Mouse (Mus musculus) stomach, embryonic 14.5 days (tissue): ENCODE measurements around the gene Mageb4. TPM values are rescaled to one million over a fixed set of nuclear protein-coding genes. Genes with fewer than 3 reads are reported as not detected.
"Not testable (repeated sequence)": the region's sequence is repeated elsewhere in the genome, so short reads cannot be mapped to it uniquely, and the experiment has no call there.

Source experiments
- ATAC-seq: fragments of 200-750 bp; cut with Nextera tagmentation; 2 replicates; pipeline ENCODE4 v1.8.0; 2017; ENCODE audit warnings: low read depth, moderate TSS enrichment; ENCODE audit not compliant: insufficient number of reproducible peaks, insufficient read depth, low FRiP score
- H3K27ac ChIP-seq: fragments of 300-500 bp; sonication (generic); 2 replicates; pipeline ENCODE4 v1.5.1; 2014; ENCODE audit warnings: mild to moderate bottlenecking, low read length, moderate library complexity, mixed read lengths
- H3K27me3 ChIP-seq: fragments of 300-500 bp; sonication (generic); 2 replicates; pipeline ENCODE4 v1.6.1; 2014; ENCODE audit warnings: low read length, control low read depth, mixed read lengths; ENCODE audit not compliant: control insufficient read depth, insufficient read depth
- H3K36me3 ChIP-seq: fragments of 300-500 bp; sonication (generic); 2 replicates; pipeline ENCODE4 v1.6.1; 2014; ENCODE audit warnings: mild to moderate bottlenecking, control low read depth, low read length, moderate library complexity, mixed read lengths; ENCODE audit not compliant: control insufficient read depth, insufficient read depth
- H3K4me1 ChIP-seq: fragments of 300-500 bp; sonication (generic); 2 replicates; pipeline ENCODE4 v1.6.1; 2014; ENCODE audit warnings: low read length, control low read depth, mixed read lengths; ENCODE audit not compliant: control insufficient read depth, insufficient read depth
- H3K4me2 ChIP-seq: fragments of 300-500 bp; sonication (generic); replicated peaks from 2 replicates; pipeline ENCODE4 v1.6.1; 2014; ENCODE audit warnings: low read depth, low read length, control low read depth
- H3K4me3 ChIP-seq: fragments of 300-500 bp; sonication (generic); 2 replicates; pipeline ENCODE4 v1.5.1; 2014; ENCODE audit warnings: low read depth, low read length, control low read depth
- H3K9ac ChIP-seq: fragments of 300-500 bp; sonication (generic); replicated peaks from 2 replicates; pipeline ENCODE4 v1.6.1; 2014; ENCODE audit warnings: low read depth, mild to moderate bottlenecking, control low read depth, low read length, moderate library complexity, mixed read lengths
- H3K9me3 ChIP-seq: fragments of 300-500 bp; sonication (generic); 2 replicates; pipeline ENCODE4 v1.6.1; 2016; ENCODE audit warnings: low read depth, low read length, control low read depth; ENCODE audit not compliant: control insufficient read depth
- WGBS: fragments of 180-500 bp; shearing (Covaris S2); extraction: QIAGEN DNeasy Blood & Tissue Kit; methylation state at CpG from one replicate; pipeline ENCODE4 v1.1.7; 2014; 5-methylcytosine and 5-hydroxymethylcytosine counted together
- polyA plus RNA-seq: library from polyadenylated mRNA; unstranded; fragments of >200 nt; fragmentation: Nextera tagmentation; extraction: Ambion mirVana; gene quantifications from 2 replicates; pipeline ENCODE4 v1.2.1, GENCODE M21; 2014

Mageb4 gene
- polyA plus RNA-seq, result not detected in 2 replicates

DNA sequence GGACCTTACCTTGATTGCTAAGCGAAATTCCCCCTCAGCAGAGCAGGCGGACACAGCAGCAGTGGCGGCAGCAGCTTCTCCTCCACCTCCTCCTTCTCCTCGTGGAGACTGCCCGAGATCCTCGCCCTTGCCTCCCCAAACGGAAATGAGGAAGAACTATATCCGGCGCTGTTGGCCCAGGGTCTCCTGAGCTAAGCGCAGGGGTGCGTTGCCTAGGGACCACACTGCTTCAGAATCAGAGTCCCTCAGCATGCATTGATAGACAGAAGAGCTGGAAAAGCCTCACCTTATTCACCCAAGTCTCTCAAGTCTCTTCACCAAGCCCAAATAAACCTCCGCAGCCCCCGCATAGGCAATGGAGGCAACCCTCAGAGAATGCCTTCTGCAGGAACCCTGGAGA, at the start of gene Mageb4:
Mageb4 (minus strand) TSS at position 101 of the 400 bp plus-strand sequence.
- no CpG with 5 or more reads among the region's 13 CpGs for WGBS

DNA sequence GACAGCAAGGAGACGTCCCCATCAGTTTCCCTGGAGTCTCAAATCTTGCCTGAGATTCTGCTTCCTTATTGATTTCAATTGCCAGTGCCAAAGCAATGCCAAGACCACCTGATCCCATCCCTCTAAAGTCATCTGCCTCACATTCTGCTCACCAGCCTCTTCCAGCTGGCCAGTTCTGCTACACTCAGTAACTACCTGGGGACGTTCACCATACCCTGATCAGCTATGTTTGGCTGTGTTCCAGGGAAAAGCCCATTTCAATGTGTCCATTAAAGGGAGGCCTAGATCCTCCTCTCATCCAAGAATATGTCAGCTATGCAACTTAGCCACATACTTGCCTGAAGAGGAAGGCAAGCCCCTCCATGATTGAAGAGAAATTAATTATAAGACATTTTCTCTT, 20.3 kb downstream of the Mageb4 start:
- WGBS, result 40% methylated on average over 1 of the region's 2 CpGs

More for the DNA sequence above, at the start of gene Mageb4:
- H3K27me3 ChIP-seq, H3K9ac ChIP-seq, H3K4me1 ChIP-seq, ATAC-seq, H3K27ac ChIP-seq, H3K9me3 ChIP-seq, H3K4me3 ChIP-seq, H3K4me2 ChIP-seq, H3K36me3 ChIP-seq: not testable (repeated sequence)

DNA sequence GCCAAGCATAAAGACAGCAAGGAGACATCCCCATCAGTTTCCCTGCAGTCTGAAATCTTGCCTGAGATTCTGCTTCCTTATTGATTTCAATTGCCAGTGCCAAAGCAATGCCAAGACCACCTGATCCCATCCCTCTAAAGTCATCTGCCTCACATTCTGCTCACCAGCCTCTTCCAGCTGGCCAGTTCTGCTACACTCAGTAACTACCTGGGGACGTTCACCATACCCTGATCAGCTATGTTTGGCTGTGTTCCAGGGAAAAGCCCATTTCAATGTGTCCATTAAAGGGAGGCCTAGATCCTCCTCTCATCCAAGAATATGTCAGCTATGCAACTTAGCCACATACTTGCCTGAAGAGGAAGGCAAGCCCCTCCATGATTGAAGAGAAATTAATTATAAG, 58.9 kb downstream of the Mageb4 start:
- not testable (repeated sequence) for H3K4me3 ChIP-seq, H3K9me3 ChIP-seq, H3K4me1 ChIP-seq, H3K27ac ChIP-seq, H3K36me3 ChIP-seq, H3K4me2 ChIP-seq, H3K27me3 ChIP-seq, ATAC-seq, H3K9ac ChIP-seq
- no CpG with 5 or more reads among the region's 1 CpGs for WGBS

More for the DNA sequence above, 20.3 kb downstream of the Mageb4 start:
- not testable (repeated sequence) for H3K27me3 ChIP-seq, H3K9ac ChIP-seq, H3K4me3 ChIP-seq, H3K36me3 ChIP-seq, H3K4me2 ChIP-seq, H3K9me3 ChIP-seq, H3K27ac ChIP-seq, ATAC-seq, H3K4me1 ChIP-seq

DNA sequence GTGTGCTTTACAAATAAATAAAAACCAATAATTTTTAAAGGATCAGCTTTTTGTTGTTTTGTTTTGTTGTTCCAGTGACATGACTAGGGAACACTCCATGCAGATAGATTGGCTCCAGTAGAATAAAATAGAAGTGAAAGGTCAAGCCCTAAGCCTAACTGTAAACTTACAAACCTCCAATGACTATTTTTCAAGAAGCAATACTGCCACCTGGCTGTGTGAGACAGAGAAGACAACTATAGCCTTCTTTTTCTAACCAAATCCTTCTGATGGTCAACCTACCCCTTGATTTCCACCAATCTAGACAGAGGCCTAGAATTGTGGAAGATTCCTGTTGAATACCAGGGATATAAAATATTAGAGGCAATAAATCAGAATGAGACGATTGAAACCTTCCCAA, 67.6 kb downstream of the Mageb4 start:
- WGBS, result no CpG with 5 or more reads among the region's 1 CpGs
- H3K9me3 ChIP-seq, result no peaks in the 10 kb centered on the region
- no peak overlapping the region for H3K27ac ChIP-seq
- H3K4me2 ChIP-seq, result no peak overlapping the region
- H3K27me3 ChIP-seq, result no peaks in the 10 kb centered on the region
- no peak for ATAC-seq
- H3K4me3 ChIP-seq, result no peak overlapping the region
- H3K36me3 ChIP-seq, result no peaks in the 10 kb centered on the region
- no peak overlapping the region for H3K9ac ChIP-seq
- no peaks in the 10 kb centered on the region for H3K4me1 ChIP-seq

Other genes starting within 250 kb of the Mageb4 start
- gene Nr0b1, start 113.3 kb downstream of the Mageb4 start, polyA plus RNA-seq, result 0.80 and 0.83 TPM in 2 replicates